Mouse (Mus musculus) midbrain, embryonic 11.5 days (tissue): ENCODE results near the gene Hk1. TPM values are rescaled to one million over a fixed set of nuclear protein-coding genes. Genes with fewer than 3 reads are reported as not detected.

ENCODE experiments used
- ATAC-seq: fragments of 200-750 bp; cut with Nextera tagmentation; 2 replicates; pipeline ENCODE4 v1.8.0; 2017; ENCODE audit warnings: moderate TSS enrichment, moderate library complexity; ENCODE audit not compliant: low FRiP score
- DNase-seq: peaks from one replicate; pipeline ENCODE4 v3.0.0; 2015; ENCODE audit warnings: low spot score; ENCODE audit errors: missing footprints
- H3K27ac ChIP-seq: fragments of 300-500 bp; sonication (generic); 2 replicates; pipeline ENCODE4 v1.5.1; 2014; ENCODE audit warnings: low read depth, low read length
- H3K27me3 ChIP-seq: fragments of 300-500 bp; sonication (generic); 2 replicates; pipeline ENCODE4 v1.6.1; 2014; ENCODE audit warnings: mild to moderate bottlenecking, low read length, moderate library complexity, mixed read lengths; ENCODE audit not compliant: control insufficient read depth, insufficient read depth
- H3K36me3 ChIP-seq: fragments of 300-500 bp; sonication (generic); 2 replicates; pipeline ENCODE4 v1.6.1; 2014; ENCODE audit warnings: mild to moderate bottlenecking, low read length, moderate library complexity, mixed read lengths; ENCODE audit not compliant: control insufficient read depth, insufficient read depth
- H3K4me1 ChIP-seq: fragments of 300-500 bp; sonication (generic); 2 replicates; pipeline ENCODE4 v1.6.1; 2014; ENCODE audit warnings: low read length; ENCODE audit not compliant: control insufficient read depth, insufficient read depth
- H3K4me2 ChIP-seq: fragments of 300-500 bp; sonication (generic); 2 replicates; pipeline ENCODE4 v1.6.1; 2014; ENCODE audit warnings: mild to moderate bottlenecking, moderate library complexity
- H3K4me3 ChIP-seq: fragments of 300-500 bp; sonication (generic); 2 replicates; pipeline ENCODE4 v1.5.1; 2014; ENCODE audit warnings: low read depth, low read length
- H3K9ac ChIP-seq: fragments of 300-500 bp; sonication (generic); 2 replicates; pipeline ENCODE4 v1.6.1; 2014; ENCODE audit warnings: low read length
- H3K9me3 ChIP-seq: fragments of 300-500 bp; sonication (generic); 2 replicates; pipeline ENCODE4 v1.6.1; 2016; ENCODE audit warnings: low read length; ENCODE audit not compliant: control insufficient read depth
- whole genome bisulfite sequencing: fragments of 180-500 bp; shearing (Covaris S2); extraction: QIAGEN DNeasy Blood & Tissue Kit; methylation state at CpG from one replicate; pipeline ENCODE4 v1.1.7; 2014; 5-methylcytosine and 5-hydroxymethylcytosine counted together
- polyA plus RNA-seq: library from polyadenylated mRNA; unstranded; fragments of >200 nt; fragmentation: Nextera tagmentation; extraction: Ambion mirVana; gene quantifications from 2 replicates; pipeline ENCODE4 v1.2.1, GENCODE M21; 2014

The Hk1 gene
- polyA plus RNA-seq, 1 experiment from 2014 or later = 23.4 TPM

DNA sequence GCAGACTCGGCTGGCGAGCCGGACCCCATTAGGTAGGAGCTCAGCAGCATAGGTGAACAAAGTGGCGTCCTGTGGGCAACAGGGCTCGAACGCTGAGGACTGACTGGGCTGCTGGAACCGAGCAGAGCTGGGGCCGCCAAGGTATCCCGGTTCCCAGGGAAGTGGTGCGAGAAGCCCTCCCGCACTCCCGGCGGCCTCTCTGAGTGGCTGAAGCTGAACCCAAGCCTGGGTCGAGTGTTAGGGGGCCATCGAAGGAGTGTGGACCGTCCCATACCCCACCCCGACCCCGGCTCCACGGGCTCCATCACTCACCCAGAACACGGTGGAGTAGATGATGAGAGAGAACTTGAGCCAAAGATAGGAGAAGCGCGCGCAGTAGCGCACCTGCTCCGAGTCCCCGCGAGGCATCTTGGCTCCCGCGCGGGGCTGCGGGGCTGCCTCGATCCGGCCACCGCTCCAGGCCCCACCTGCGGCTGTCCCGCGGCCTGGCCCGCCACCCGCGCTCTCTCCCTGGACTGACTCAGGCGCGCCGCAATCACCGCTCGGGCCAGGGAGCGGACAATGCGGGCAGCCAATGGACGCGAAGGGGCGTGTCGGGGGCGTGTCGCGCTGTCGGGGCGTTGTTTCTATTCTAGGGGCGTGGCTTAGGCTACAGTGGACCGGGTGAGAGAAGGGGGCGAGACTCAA is 148.9 kb downstream of the Hk1 start, which contains the start of gene Tspan15:
Tspan15 (minus strand) TSS at position 544 of the 687 bp plus-strand sequence.
- Histone ChIP-seq H3K9ac (peak within 1 kb of the TSS; percentile 65), H3K9me3 (no peaks in the 10 kb centered on the region), H3K4me1 (peaks cover 3% of the 10 kb centered on the region; the same call in 1 of the 2 replicates), H3K4me2 (peak within 1 kb of the TSS; percentile 92), H3K27ac (no peak within 1 kb of the TSS), H3K4me3 (peak within 1 kb of the TSS; percentile 58), H3K27me3 (no peaks in the 10 kb centered on the region; the same call in none of the 2 replicates), H3K36me3 (no peaks in the 10 kb centered on the region)
- ATAC-seq = peak; percentile 97
- DNase-seq = peak; percentile 99
- WGBS = under 1% methylated on average over 57 of the region's 59 CpGs

- WGBS = 77% methylated on average over 6 of the region's 6 CpGs
- no peak for DNase-seq
These were observed 151.6 kb downstream of the Hk1 start for GRCm38 (mm10) chr10:62228126-62228525.

GRCm38 (mm10) chr10:62225839-62226238 is 153.9 kb downstream of the Hk1 start:
- Histone ChIP-seq H3K27me3 (no peaks in the 10 kb centered on the region; the same call in 1 of the 2 replicates), H3K9me3 (no peaks in the 10 kb centered on the region), H3K36me3 (no peaks in the 10 kb centered on the region), H3K4me2 (no peak overlapping the region), H3K4me3 (no peak overlapping the region), H3K4me1 (no peaks in the 10 kb centered on the region), H3K27ac (no peak overlapping the region), H3K9ac (no peak overlapping the region)
- WGBS = 82% methylated on average over 7 of the region's 7 CpGs
- no peak for DNase-seq
- no peak for ATAC-seq

More at GRCm38 (mm10) chr10:62228126-62228525, 151.6 kb downstream of the Hk1 start:
- Histone ChIP-seq H3K9me3 (no peaks in the 10 kb centered on the region), H3K27me3 (no peaks in the 10 kb centered on the region; the same call in none of the 2 replicates), H3K4me1 (peaks cover 3% of the 10 kb centered on the region; the same call in 1 of the 2 replicates), H3K36me3 (no peaks in the 10 kb centered on the region), H3K9ac (no peak overlapping the region), H3K4me3 (no peak overlapping the region), H3K4me2 (no peak overlapping the region), H3K27ac (no peak overlapping the region)
- no peak for ATAC-seq

DNA sequence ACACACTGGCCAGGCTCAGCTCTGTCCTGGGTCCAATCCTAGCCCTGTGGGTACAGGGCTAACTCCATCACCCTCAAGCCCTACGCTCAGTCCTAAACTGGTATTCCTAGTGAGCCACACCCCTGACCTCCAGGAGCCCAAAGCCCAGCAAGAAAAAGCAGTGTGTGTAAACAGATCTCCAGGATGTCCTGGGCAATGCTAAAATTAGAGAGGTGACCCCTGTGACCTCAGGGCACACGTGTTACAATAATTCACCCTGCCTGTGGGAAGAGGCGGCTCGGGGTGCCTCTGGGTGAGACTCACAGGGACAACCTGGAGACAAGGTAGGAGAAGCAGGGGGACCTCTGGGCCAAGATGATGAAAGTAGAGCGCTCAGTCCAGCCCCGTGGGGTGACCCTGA is 155.5 kb downstream of the Hk1 start:
- H3K4me3 ChIP-seq = no peak overlapping the region
- 73% methylated on average over 6 of the region's 6 CpGs for WGBS

DNA sequence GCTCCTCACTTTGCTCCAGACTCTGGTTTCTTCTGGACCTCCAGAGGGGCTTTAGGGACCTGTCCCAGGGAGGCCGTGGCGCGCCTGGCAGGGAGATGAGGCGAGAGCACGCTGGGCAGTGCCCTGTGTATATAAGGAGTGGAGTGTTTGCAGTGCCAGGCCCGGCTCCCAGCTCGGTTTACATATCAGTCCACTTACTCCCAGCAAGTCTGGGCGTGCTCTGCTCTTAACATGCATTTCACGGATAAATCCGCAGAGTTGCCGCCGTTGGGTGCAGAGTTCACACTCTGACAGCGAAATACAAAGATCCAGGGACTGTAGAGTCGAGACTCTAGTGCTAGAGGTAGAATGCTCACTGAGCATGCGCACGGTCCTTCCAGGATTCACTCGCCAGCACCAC is 156.9 kb downstream of the Hk1 start:
- 84% methylated on average over 17 of the region's 17 CpGs for WGBS
- no peak for ATAC-seq

More for the DNA sequence above, 155.5 kb downstream of the Hk1 start:
- H3K27ac ChIP-seq = no peak overlapping the region
- no peak for ATAC-seq
- DNase-seq = no peak
- H3K27me3 ChIP-seq = no peaks in the 10 kb centered on the region
- H3K36me3 ChIP-seq = no peaks in the 10 kb centered on the region
- no peaks in the 10 kb centered on the region for H3K9me3 ChIP-seq
- no peaks in the 10 kb centered on the region for H3K4me1 ChIP-seq
- H3K9ac ChIP-seq = no peak overlapping the region
- no peak overlapping the region for H3K4me2 ChIP-seq

GRCm38 (mm10) chr10:62221647-62222046 is 158.1 kb downstream of the Hk1 start:
- no peaks in the 10 kb centered on the region for H3K9me3 ChIP-seq
- no peak overlapping the region for H3K4me3 ChIP-seq
- no peaks in the 10 kb centered on the region for H3K27me3 ChIP-seq
- ATAC-seq (no peak), DNase-seq (no peak)
- no peak overlapping the region for H3K27ac ChIP-seq
- H3K4me1 ChIP-seq = no peaks in the 10 kb centered on the region
- WGBS = 74% methylated on average over 2 of the region's 2 CpGs
- H3K36me3 ChIP-seq = no peaks in the 10 kb centered on the region
- no peak overlapping the region for H3K9ac ChIP-seq
- no peak overlapping the region for H3K4me2 ChIP-seq

More for the DNA sequence above, 156.9 kb downstream of the Hk1 start:
- no peaks in the 10 kb centered on the region for H3K4me1 ChIP-seq
- no peaks in the 10 kb centered on the region for H3K27me3 ChIP-seq
- DNase-seq = no peak
- no peak overlapping the region for H3K4me3 ChIP-seq
- H3K9me3 ChIP-seq = no peaks in the 10 kb centered on the region
- H3K27ac ChIP-seq = no peak overlapping the region
- H3K4me2 ChIP-seq = no peak overlapping the region
- H3K36me3 ChIP-seq = no peaks in the 10 kb centered on the region
- no peak overlapping the region for H3K9ac ChIP-seq

- Histone ChIP-seq H3K27me3 (no peaks in the 10 kb centered on the region), H3K36me3 (no peaks in the 10 kb centered on the region), H3K4me2 (no peak overlapping the region), H3K9ac (no peak overlapping the region), H3K4me1 (no peaks in the 10 kb centered on the region), H3K27ac (no peak overlapping the region), H3K9me3 (no peaks in the 10 kb centered on the region), H3K4me3 (no peak overlapping the region)
- 83% methylated on average over 8 of the region's 8 CpGs for WGBS
- DNase-seq (no peak), ATAC-seq (no peak)
These were observed 158.8 kb downstream of the Hk1 start for GRCm38 (mm10) chr10:62220732-62221514.
